ENCODE assay signal across 7 mouse cellular contexts in genomic region chr13:112987991-112988390, GRCm38 (mm10). TPM values are rescaled to one million over a fixed set of nuclear protein-coding genes. Genes with fewer than 3 reads are reported as not detected.
DNase-seq lines count a peak whose midpoint lies in the region; ATAC-seq and TF ChIP-seq lines count a peak whose summit lies in the region.

No protein-coding gene starts in this region.

- no peaks in the 10 kb centered on the region for H3K36me3 ChIP-seq in kidney, postnatal 0 days (ENCODE audit: insufficient read depth, low read length)
- no peaks in the 10 kb centered on the region for H3K36me3 ChIP-seq in hindbrain, embryonic 10.5 days

- peak overlapping the region; percentile 46; the same call in 1 of the 2 replicates for H3K9ac ChIP-seq in kidney, postnatal 0 days (ENCODE audit: low read depth, low read length)

- WGBS in kidney, postnatal 0 days = under 1% methylated on average over 35 of the region's 39 CpGs
- under 1% methylated on average over 39 of the region's 39 CpGs for WGBS in hindbrain, embryonic 10.5 days

- TF ChIP-seq POLR2A in bone marrow macrophage, adult 2 months (IDR thresholded peaks at IDR 0.05; ENCODE audit: borderline replicate concordance, low read depth, low read length) = no peak

- no peaks in the 10 kb centered on the region for H3K9me3 ChIP-seq in kidney, postnatal 0 days (replicated peaks; ENCODE audit: low read length)
- H3K9me3 ChIP-seq in hindbrain, embryonic 10.5 days = no peaks in the 10 kb centered on the region

- H3K4me3 ChIP-seq in kidney, postnatal 0 days (replicated peaks; ENCODE audit: low read depth, low read length) = peak overlapping the region; percentile 49
- H3K4me3 ChIP-seq in bone marrow macrophage, adult 2 months (ENCODE audit: insufficient read depth, low read length) = peak overlapping the region; percentile 62
- peak overlapping the region; percentile 53 for H3K4me3 ChIP-seq in hindbrain, embryonic 10.5 days

- peaks cover 57% of the 10 kb centered on the region for H3K27me3 ChIP-seq in kidney, postnatal 0 days (ENCODE audit: insufficient read depth, low read length)
- peaks cover 92% of the 10 kb centered on the region for H3K27me3 ChIP-seq in hindbrain, embryonic 10.5 days (ENCODE audit: insufficient read depth, poor library complexity, severe bottlenecking)

- H3K4me1 ChIP-seq in kidney, postnatal 0 days (replicated peaks; ENCODE audit: insufficient read depth, low read length) = peaks cover 17% of the 10 kb centered on the region
- peaks cover 7% of the 10 kb centered on the region for H3K4me1 ChIP-seq in bone marrow macrophage, adult 2 months (ENCODE audit: control insufficient read depth, insufficient read depth, low read length)
- peaks cover 51% of the 10 kb centered on the region for H3K4me1 ChIP-seq in hindbrain, embryonic 10.5 days (replicated peaks)

- no peak overlapping the region for H3K27ac ChIP-seq in kidney, postnatal 0 days
- no peak overlapping the region for H3K27ac ChIP-seq in bone marrow macrophage, adult 2 months (ENCODE audit: insufficient read depth, low read depth, low read length)
- peak overlapping the region; percentile 19; the same call in 1 of the 2 replicates for H3K27ac ChIP-seq in hindbrain, embryonic 10.5 days

- peak; percentile 24 for DNase-seq in kidney, postnatal 0 days (ENCODE audit: low spot score)
- DNase-seq in kidney, adult 9 months = no peak
- DNase-seq in hindbrain, embryonic 10.5 days (ENCODE audit: low spot score) = no peak
- peak; percentile 19 for DNase-seq in lung, postnatal 36 days
- no peak for DNase-seq in layer of hippocampus, adult 18-20 months (ENCODE audit: low spot score in 2 of 2)
- DNase-seq in thymus, postnatal 36 days = no peak

- no peak for ATAC-seq in kidney, postnatal 0 days (replicated peaks; ENCODE audit: low FRiP score, low read depth)

- TF ChIP-seq CTCF in kidney, postnatal 0 days (IDR thresholded peaks at IDR 0.05; ENCODE audit: low read depth) = no peak
- TF ChIP-seq CTCF in bone marrow macrophage, adult 2 months (IDR thresholded peaks at IDR 0.05; ENCODE audit: low read depth, low read length) = no peak

- peak overlapping the region; percentile 99 for H3K4me2 ChIP-seq in kidney, postnatal 0 days (ENCODE audit: low read length)

RNA-seq across cellular contexts. Expression of gene Ccno, which starts 0.4 kb away (rescaled TPM):
- polyA plus RNA-seq in kidney, postnatal 0 days (2015; fragmentation: Nextera tagmentation; extraction: Ambion mirVana) = 0.29 and 0.33 TPM in 2 replicates
- polyA plus RNA-seq in bone marrow macrophage, adult 2 months (2012; ENCODE audit: insufficient read depth, insufficient read length, missing spikeins) = not detected in 2 replicates
- polyA plus RNA-seq in hindbrain, embryonic 10.5 days (2016; fragmentation: Nextera tagmentation; extraction: Ambion mirVana) = 4.3 and 4.9 TPM in 2 replicates
- total RNA-seq in layer of hippocampus, adult 18-20 months (2021) = 1 to 10 TPM; 4.8 to 5.3 TPM

RNA-seq across cellular contexts. Expression of gene Mcidas, which starts 5.7 kb away (rescaled TPM):
- 0.05 TPM in 1 of 2 replicates, not detected in the other for polyA plus RNA-seq in kidney, postnatal 0 days (2015; fragmentation: Nextera tagmentation; extraction: Ambion mirVana)
- polyA plus RNA-seq in bone marrow macrophage, adult 2 months (2012; ENCODE audit: insufficient read depth, insufficient read length, missing spikeins) = not detected in 2 replicates
- polyA plus RNA-seq in hindbrain, embryonic 10.5 days (2016; fragmentation: Nextera tagmentation; extraction: Ambion mirVana) = 2.9 and 3.6 TPM in 2 replicates
- total RNA-seq in layer of hippocampus, adult 18-20 months (2021) = under 1 TPM; 0.36 to 0.52 TPM

RNA-seq across cellular contexts. Expression of gene Cdc20b, which starts 46.9 kb away (rescaled TPM):
- not detected in 2 replicates for polyA plus RNA-seq in kidney, postnatal 0 days (2015; fragmentation: Nextera tagmentation; extraction: Ambion mirVana)
- not detected in 2 replicates for polyA plus RNA-seq in bone marrow macrophage, adult 2 months (2012; ENCODE audit: insufficient read depth, insufficient read length, missing spikeins)
- polyA plus RNA-seq in hindbrain, embryonic 10.5 days (2016; fragmentation: Nextera tagmentation; extraction: Ambion mirVana) = 1.7 and 1.9 TPM in 2 replicates
- total RNA-seq in layer of hippocampus, adult 18-20 months (2021) = not detected

RNA-seq across cellular contexts. Expression of gene Gpx8, which starts 58.2 kb away (rescaled TPM):
- 153 and 165 TPM in 2 replicates for polyA plus RNA-seq in kidney, postnatal 0 days (2015; fragmentation: Nextera tagmentation; extraction: Ambion mirVana)
- 1.1 TPM in 1 of 2 replicates, not detected in the other for polyA plus RNA-seq in bone marrow macrophage, adult 2 months (2012; ENCODE audit: insufficient read depth, insufficient read length, missing spikeins)
- polyA plus RNA-seq in hindbrain, embryonic 10.5 days (2016; fragmentation: Nextera tagmentation; extraction: Ambion mirVana) = 88.0 and 94.2 TPM in 2 replicates
- total RNA-seq in layer of hippocampus, adult 18-20 months (2021) = 1 to 10 TPM; 3.9 to 5.0 TPM

Comparison
In these comparisons a context has a peak if more than half of its experiments do, and no peak if none do; other contexts are left out.
1. DNase-seq: peak in kidney, postnatal 0 days (single experiment) and lung, postnatal 36 days (single experiment); none in kidney, adult 9 months (single experiment), hindbrain, embryonic 10.5 days (single experiment), layer of hippocampus, adult 18-20 months (0 of 2) and thymus, postnatal 36 days (0 of 2).
2. Peak in every context shown above with its lines, with median percentiles within 50 percentile points of each other: H3K4me3 ChIP-seq.